Mouse (Mus musculus) embryonic facial prominence, embryonic 14.5 days (tissue): ENCODE results near the gene Aup1. TPM values are rescaled to one million over a fixed set of nuclear protein-coding genes. Genes with fewer than 3 reads are reported as not detected.

Experiments used
- ATAC-seq: fragments of 200-750 bp; cut with Nextera tagmentation; 2 replicates; pipeline ENCODE4 v1.8.0; 2017; ENCODE audit warnings: low read depth, moderate number of reproducible peaks, moderate TSS enrichment
- DNase-seq: peaks from one replicate; pipeline ENCODE4 v3.0.0-alpha.2; 2015; ENCODE audit warnings: low spot score
- H3K27ac ChIP-seq: fragments of 300-500 bp; sonication (generic); replicated peaks from 2 replicates; pipeline ENCODE4 v1.5.1; 2014; ENCODE audit warnings: low read depth, mild to moderate bottlenecking, low read length, moderate library complexity
- H3K27me3 ChIP-seq: fragments of 300-500 bp; sonication (generic); replicated peaks from 2 replicates; pipeline ENCODE4 v1.6.1; 2014; ENCODE audit warnings: low read length; ENCODE audit not compliant: control insufficient read depth, insufficient read depth
- H3K36me3 ChIP-seq: fragments of 300-500 bp; sonication (generic); 2 replicates; pipeline ENCODE4 v1.6.1; 2014; ENCODE audit warnings: low read length, mixed read lengths; ENCODE audit not compliant: control insufficient read depth, insufficient read depth
- H3K4me1 ChIP-seq: fragments of 300-500 bp; sonication (generic); 2 replicates; pipeline ENCODE4 v1.6.1; 2014; ENCODE audit warnings: antibody characterized with exemption, low read length; ENCODE audit not compliant: control insufficient read depth, insufficient read depth
- H3K4me2 ChIP-seq: fragments of 300-500 bp; sonication (generic); 2 replicates; pipeline ENCODE4 v1.6.1; 2014; ENCODE audit warnings: low read depth, mild to moderate bottlenecking, low read length, moderate library complexity, mixed read lengths
- H3K4me3 ChIP-seq: fragments of 300-500 bp; sonication (generic); 2 replicates; pipeline ENCODE4 v1.5.1; 2014; ENCODE audit warnings: low read depth, mild to moderate bottlenecking, low read length
- H3K9ac ChIP-seq: fragments of 300-500 bp; sonication (generic); 2 replicates; pipeline ENCODE4 v1.6.1; 2014; ENCODE audit warnings: low read depth, mild to moderate bottlenecking, low read length, moderate library complexity, mixed read lengths
- H3K9me3 ChIP-seq: fragments of 300-500 bp; sonication (generic); 2 replicates; pipeline ENCODE4 v1.6.1; 2016; ENCODE audit warnings: low read length; ENCODE audit not compliant: control insufficient read depth
- WGBS: fragments of 180-500 bp; shearing (Covaris S2); extraction: QIAGEN DNeasy Blood & Tissue Kit; methylation state at CpG from one replicate; pipeline ENCODE4 v1.1.7; 2014; 5-methylcytosine and 5-hydroxymethylcytosine counted together
- polyA plus RNA-seq: library from polyadenylated mRNA; unstranded; fragments of >200 nt; fragmentation: Nextera tagmentation; extraction: Ambion mirVana; gene quantifications from 2 replicates; pipeline ENCODE4 v1.2.1, GENCODE M21; 2014

Aup1 gene
- polyA plus RNA-seq, 1 experiment from 2014 or later, result 121 TPM

- Histone ChIP-seq H3K36me3 (no peaks in the 10 kb centered on the region), H3K9me3 (no peaks in the 10 kb centered on the region), H3K4me1 (0 out of 2 replicates have a peak, but pooled peaks cover 10% of the 10 kb centered on the region), H3K4me2 (no peak overlapping the region), H3K4me3 (no peak overlapping the region), H3K27ac (no peak overlapping the region), H3K9ac (no peak overlapping the region), H3K27me3 (0 out of 2 replicates have a peak, but pooled peaks cover 4% of the 10 kb centered on the region)
- WGBS, result 81% methylated on average over 2 of the region's 2 CpGs
- ATAC-seq (no peak), DNase-seq (no peak)
Observed at GRCm38 (mm10) chr6:83023786-83024185, 30.5 kb upstream of the Aup1 start.

DNA sequence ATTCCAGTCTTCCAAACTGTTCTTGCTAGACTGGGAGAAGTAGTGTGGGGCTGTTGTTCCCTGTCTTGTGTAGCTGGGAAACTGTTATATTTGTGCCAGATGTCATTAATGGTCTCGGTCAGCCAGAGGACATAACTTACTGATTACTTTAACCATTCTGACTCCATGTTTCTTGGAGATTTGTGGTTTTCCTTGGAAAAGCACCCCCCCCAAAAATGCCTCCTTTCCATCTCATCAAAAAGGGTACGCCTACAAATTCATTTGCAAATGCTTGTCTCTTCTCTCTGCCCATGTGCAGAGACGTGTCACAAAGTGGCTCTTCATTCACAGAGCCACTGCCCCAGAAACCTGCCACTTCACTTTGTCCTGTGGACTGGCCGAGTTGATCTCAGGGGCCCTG is 29.9 kb upstream of the Aup1 start:
- DNase-seq (no peak), ATAC-seq (no peak)
- Histone ChIP-seq H3K4me1 (0 out of 2 replicates have a peak, but pooled peaks cover 10% of the 10 kb centered on the region), H3K9ac (no peak overlapping the region), H3K4me2 (no peak overlapping the region), H3K4me3 (no peak overlapping the region), H3K27me3 (0 out of 2 replicates have a peak, but pooled peaks cover 4% of the 10 kb centered on the region), H3K36me3 (no peaks in the 10 kb centered on the region), H3K9me3 (no peaks in the 10 kb centered on the region), H3K27ac (no peak overlapping the region)
- 55% methylated on average over 4 of the region's 4 CpGs for WGBS

DNA sequence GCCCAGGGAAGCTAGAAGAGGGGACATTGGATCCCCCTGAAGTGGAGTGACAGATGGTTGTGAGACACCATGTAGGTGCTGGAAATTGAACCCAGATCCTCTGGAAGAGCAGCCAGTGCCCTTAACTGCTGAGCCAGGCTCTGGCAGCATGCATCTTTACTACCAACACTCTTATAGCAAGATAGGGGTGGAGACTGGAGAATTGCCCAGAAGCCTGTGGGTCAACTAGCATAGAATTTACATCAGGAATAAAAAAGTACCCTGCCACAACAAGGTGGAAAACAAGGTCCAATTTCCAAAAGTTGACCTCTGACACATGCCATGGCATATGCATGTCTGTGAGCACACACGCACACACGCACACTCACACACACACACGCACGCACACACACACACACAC is 29.1 kb upstream of the Aup1 start:
- 92% methylated on average over 4 of the region's 4 CpGs for WGBS
- no peaks in the 10 kb centered on the region for H3K36me3 ChIP-seq
- no peak overlapping the region for H3K9ac ChIP-seq

DNA sequence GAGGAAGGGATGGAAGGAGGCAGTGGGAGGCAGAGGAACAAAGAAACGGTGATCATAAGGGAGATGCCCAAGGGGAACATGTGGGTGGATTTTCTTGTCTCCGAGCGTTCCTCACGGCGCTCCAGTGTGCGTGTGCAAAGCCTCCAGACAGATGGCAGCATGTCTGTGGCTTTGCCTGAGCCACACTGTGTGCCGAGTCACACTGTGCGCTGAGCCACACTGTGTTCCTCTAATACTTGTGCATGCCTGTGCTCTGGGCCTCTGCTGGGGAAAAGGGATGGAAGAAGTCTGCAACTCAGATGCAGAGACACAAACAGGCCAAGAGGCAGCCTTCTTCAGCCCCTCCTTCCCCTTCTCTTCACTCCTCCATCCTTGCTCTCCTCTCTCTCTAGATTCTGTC is 27.0 kb upstream of the Aup1 start:
- no peaks in the 10 kb centered on the region for H3K9me3 ChIP-seq
- no peak overlapping the region for H3K4me3 ChIP-seq
- ATAC-seq, result no peak
- no peak for DNase-seq
- 60% methylated on average over 8 of the region's 8 CpGs for WGBS
- no peak overlapping the region for H3K9ac ChIP-seq
- peaks cover 18% of the 10 kb centered on the region; the same call in 1 of the 2 replicates for H3K27me3 ChIP-seq
- H3K27ac ChIP-seq, result 0 out of 2 replicates have a peak overlapping the region, but pooled peaks have one; percentile 33
- H3K4me1 ChIP-seq, result peaks cover 15% of the 10 kb centered on the region
- H3K36me3 ChIP-seq, result no peaks in the 10 kb centered on the region
- H3K4me2 ChIP-seq, result no peak overlapping the region

More for the DNA sequence above, 29.1 kb upstream of the Aup1 start:
- H3K9me3 ChIP-seq, result no peaks in the 10 kb centered on the region
- H3K4me3 ChIP-seq, result no peak overlapping the region
- H3K27me3 ChIP-seq, result 0 out of 2 replicates have a peak, but pooled peaks cover 5% of the 10 kb centered on the region
- ATAC-seq (no peak), DNase-seq (no peak)
- H3K27ac ChIP-seq, result no peak overlapping the region
- 0 out of 2 replicates have a peak, but pooled peaks cover 10% of the 10 kb centered on the region for H3K4me1 ChIP-seq
- H3K4me2 ChIP-seq, result no peak overlapping the region

DNA sequence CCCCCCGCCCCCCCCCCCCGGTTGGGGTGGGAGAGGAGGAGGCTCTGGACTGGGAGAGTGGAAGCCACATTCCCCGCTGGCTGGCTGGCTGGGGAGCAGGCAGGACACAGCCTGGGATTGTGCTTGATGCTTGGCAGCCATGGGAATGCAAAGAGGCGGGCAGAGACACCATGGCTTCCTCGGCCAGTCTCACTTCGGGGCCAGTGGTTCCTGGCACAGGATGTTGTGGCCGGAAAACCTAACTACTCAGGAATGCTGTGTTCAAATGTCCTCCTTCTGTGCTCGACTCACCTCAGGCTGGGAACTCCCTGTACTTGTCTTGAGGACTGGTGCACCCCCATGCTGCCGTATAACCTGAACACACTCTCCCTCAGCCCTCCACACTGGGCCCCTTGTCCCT is 26.6 kb upstream of the Aup1 start:
- Histone ChIP-seq H3K27ac (peak overlapping the region; percentile 39), H3K4me1 (peaks cover 19% of the 10 kb centered on the region)

DNA sequence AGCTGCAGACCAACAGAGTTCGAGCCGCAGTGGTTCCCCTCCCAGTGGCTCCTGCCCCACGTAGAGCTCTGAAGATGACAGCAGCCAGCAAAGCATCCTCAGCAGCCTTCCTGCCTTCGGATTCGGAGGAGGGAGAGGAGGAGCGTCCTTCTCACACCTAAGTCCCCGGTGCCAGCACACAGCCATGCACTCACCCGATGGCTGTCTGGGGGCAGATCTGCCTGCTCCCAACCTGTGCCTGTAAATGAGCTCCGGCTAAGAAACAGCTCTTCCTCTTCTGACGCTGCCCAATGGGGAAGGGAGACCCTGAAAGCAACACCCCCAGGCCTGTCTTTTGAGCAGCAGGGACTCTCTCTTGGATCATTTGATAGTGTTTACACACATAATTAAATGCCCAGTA is 24.5 kb upstream of the Aup1 start:
- H3K9ac ChIP-seq, result no peak overlapping the region
- H3K4me3 ChIP-seq, result no peak overlapping the region
- ATAC-seq, result no peak
- H3K36me3 ChIP-seq, result no peaks in the 10 kb centered on the region
- no peak overlapping the region for H3K27ac ChIP-seq
- H3K4me2 ChIP-seq, result no peak overlapping the region
- no peak for DNase-seq
- H3K9me3 ChIP-seq, result no peaks in the 10 kb centered on the region
- WGBS, result 22% methylated on average over 7 of the region's 10 CpGs
- H3K27me3 ChIP-seq, result peaks cover 18% of the 10 kb centered on the region; the same call in 1 of the 2 replicates
- peaks cover 19% of the 10 kb centered on the region for H3K4me1 ChIP-seq

More for the DNA sequence above, 26.6 kb upstream of the Aup1 start:
- H3K9me3 ChIP-seq, result no peaks in the 10 kb centered on the region
- WGBS, result 43% methylated on average over 7 of the region's 9 CpGs
- no peak overlapping the region for H3K4me2 ChIP-seq
- peak; percentile 40 for DNase-seq
- peak; percentile 23; the same call in 1 of the 2 replicates for ATAC-seq
- H3K9ac ChIP-seq, result no peak overlapping the region
- H3K27me3 ChIP-seq, result peaks cover 18% of the 10 kb centered on the region; the same call in 1 of the 2 replicates
- H3K4me3 ChIP-seq, result no peak overlapping the region
- H3K36me3 ChIP-seq, result no peaks in the 10 kb centered on the region

GRCm38 (mm10) chr6:83031111-83031510 is 23.2 kb upstream of the Aup1 start:
- Histone ChIP-seq H3K9ac (no peak overlapping the region), H3K36me3 (no peaks in the 10 kb centered on the region), H3K9me3 (no peaks in the 10 kb centered on the region), H3K4me2 (no peak overlapping the region), H3K4me3 (no peak overlapping the region), H3K27ac (no peak overlapping the region), H3K27me3 (peaks cover 18% of the 10 kb centered on the region; the same call in 1 of the 2 replicates), H3K4me1 (peaks cover 25% of the 10 kb centered on the region)
- DNase-seq (no peak), ATAC-seq (no peak)
- WGBS, result 71% methylated on average over 7 of the region's 7 CpGs

GRCm38 (mm10) chr6:83031921-83032590 is 22.3 kb upstream of the Aup1 start:
- no peaks in the 10 kb centered on the region for H3K36me3 ChIP-seq
- 27% methylated on average over 18 of the region's 18 CpGs for WGBS
- H3K9me3 ChIP-seq, result no peaks in the 10 kb centered on the region
- peak overlapping the region; percentile 60 for H3K9ac ChIP-seq
- peak overlapping the region; percentile 56 for H3K4me3 ChIP-seq
- peak overlapping the region; percentile 63 for H3K4me2 ChIP-seq
- peaks cover 25% of the 10 kb centered on the region for H3K4me1 ChIP-seq
- H3K27ac ChIP-seq, result no peak overlapping the region
- ATAC-seq, result no peak
- DNase-seq, result no peak
- peaks cover 18% of the 10 kb centered on the region; the same call in 1 of the 2 replicates for H3K27me3 ChIP-seq
